Mouse (Mus musculus): ENCODE data around the gene Vax2. TPM values are rescaled to one million over a fixed set of nuclear protein-coding genes. Genes with fewer than 3 reads are reported as not detected.

Vax2 gene
- polyA plus RNA-seq, 2 experiments, result 1.1 to 1.4 TPM

DNA sequence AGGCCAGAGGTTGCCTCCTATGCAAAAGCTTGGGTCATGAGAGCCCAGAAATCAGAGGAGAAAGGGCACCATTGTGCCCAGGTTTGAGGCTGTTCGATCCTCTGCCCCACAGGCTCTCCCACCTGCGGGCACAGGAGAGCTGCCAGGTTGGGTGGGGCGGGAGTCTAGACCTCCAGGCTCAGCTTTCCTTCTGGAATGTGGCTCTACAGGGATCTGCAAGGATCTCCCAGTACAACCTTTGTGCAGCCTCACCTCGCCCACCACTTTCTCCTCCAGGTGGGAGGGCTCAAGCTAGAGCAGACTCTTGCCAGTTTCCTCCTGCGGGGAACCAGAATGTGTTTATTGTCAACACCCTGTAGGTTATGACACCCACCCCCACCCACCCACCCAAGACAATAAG lies 33.5 kb downstream of the Vax2 start:
- H3K27ac ChIP-seq (replicated peaks; ENCODE audit: low read depth, low read length), result no peak overlapping the region
- H3K4me3 ChIP-seq (replicated peaks; ENCODE audit: low read length), result no peak overlapping the region
- WGBS, result 54% methylated on average over 5 of the region's 5 CpGs
- H3K4me1 ChIP-seq (ENCODE audit: control insufficient read depth, insufficient read depth, low read length), result no peaks in the 10 kb centered on the region
- H3K27me3 ChIP-seq (ENCODE audit: control insufficient read depth, insufficient read depth, low read length), result no peaks in the 10 kb centered on the region
- no peaks in the 10 kb centered on the region for H3K9me3 ChIP-seq (ENCODE audit: control insufficient read depth, low read length)
- H3K4me2 ChIP-seq (replicated peaks; ENCODE audit: low read depth, low read length, severe bottlenecking), result no peak overlapping the region
- no peak overlapping the region for H3K9ac ChIP-seq (ENCODE audit: low read depth, low read length, severe bottlenecking)
- DNase-seq (ENCODE audit: low spot score), result no peak
- H3K36me3 ChIP-seq (ENCODE audit: control insufficient read depth, insufficient read depth, low read length), result no peaks in the 10 kb centered on the region
- no peak for ATAC-seq (ENCODE audit: low FRiP score, low read depth)
- no peak for TF ChIP-seq POLR2A (IDR thresholded peaks at IDR 0.05; ENCODE audit: borderline replicate concordance, extremely low read depth, insufficient read depth, insufficient read length)

DNA sequence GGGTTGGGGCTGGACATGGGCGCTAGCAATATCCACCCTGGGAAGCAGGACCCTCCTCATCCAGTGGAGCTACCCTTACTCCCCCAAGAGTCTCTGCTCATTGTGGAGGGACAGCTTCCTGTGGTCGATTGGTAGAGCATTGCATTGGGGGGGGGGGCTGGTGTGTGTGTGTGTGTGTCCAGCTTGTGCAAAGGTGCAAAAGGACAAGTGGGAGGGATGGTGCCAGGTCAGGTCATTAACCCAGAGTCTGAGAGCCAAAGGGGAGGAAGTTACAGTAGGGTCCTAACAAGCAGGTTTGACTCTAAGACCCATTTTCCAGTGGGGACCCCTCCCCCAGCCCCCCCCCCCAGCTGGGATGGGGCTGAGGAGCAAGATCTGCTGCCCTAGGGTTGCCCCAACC lies 34.4 kb downstream of the Vax2 start:
- no peaks in the 10 kb centered on the region for H3K27me3 ChIP-seq (ENCODE audit: control insufficient read depth, insufficient read depth, low read length)
- no peak overlapping the region for H3K4me2 ChIP-seq (replicated peaks; ENCODE audit: low read depth, low read length, severe bottlenecking)
- H3K36me3 ChIP-seq (ENCODE audit: control insufficient read depth, insufficient read depth, low read length), result no peaks in the 10 kb centered on the region
- no peak overlapping the region for H3K9ac ChIP-seq (ENCODE audit: low read depth, low read length, severe bottlenecking)
- H3K4me1 ChIP-seq (ENCODE audit: control insufficient read depth, insufficient read depth, low read length), result no peaks in the 10 kb centered on the region
- no peaks in the 10 kb centered on the region for H3K9me3 ChIP-seq (ENCODE audit: control insufficient read depth, low read length)
- no peak overlapping the region for H3K4me3 ChIP-seq (replicated peaks; ENCODE audit: low read length)
- TF ChIP-seq POLR2A (IDR thresholded peaks at IDR 0.05; ENCODE audit: borderline replicate concordance, extremely low read depth, insufficient read depth, insufficient read length), result no peak
- no peak overlapping the region for H3K27ac ChIP-seq (replicated peaks; ENCODE audit: low read depth, low read length)
- no peak for DNase-seq (ENCODE audit: low spot score)
- ATAC-seq (ENCODE audit: low FRiP score, low read depth), result no peak
- 66% methylated on average over 2 of the region's 2 CpGs for WGBS

DNA sequence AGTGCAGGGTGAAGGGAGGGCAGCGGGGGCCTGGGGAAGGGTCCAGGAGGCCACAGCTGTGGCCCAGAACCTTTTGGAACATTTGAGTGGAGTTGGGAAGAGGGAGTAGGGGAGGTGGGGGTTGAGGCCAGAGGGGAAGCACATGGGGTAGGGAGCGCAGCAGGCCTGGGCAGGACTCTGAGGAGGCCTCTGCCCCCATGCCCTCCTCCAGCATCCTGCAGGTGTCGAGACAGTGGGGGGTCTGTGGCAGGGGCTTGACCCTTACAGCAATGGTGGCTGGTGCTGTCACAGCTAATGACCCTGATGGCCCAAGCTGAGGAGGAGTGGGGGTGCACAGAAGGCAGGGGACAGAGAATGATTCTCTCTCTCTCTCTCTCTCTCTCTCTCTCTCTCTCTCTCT lies 38.2 kb downstream of the Vax2 start:
- no peak for DNase-seq (ENCODE audit: low spot score)
- Histone ChIP-seq H3K9ac (ENCODE audit: low read depth, low read length, severe bottlenecking) (no peak overlapping the region), H3K4me1 (ENCODE audit: control insufficient read depth, insufficient read depth, low read length) (no peaks in the 10 kb centered on the region), H3K4me2 (replicated peaks; ENCODE audit: low read depth, low read length, severe bottlenecking) (no peak overlapping the region), H3K27ac (replicated peaks; ENCODE audit: low read depth, low read length) (no peak overlapping the region), H3K27me3 (ENCODE audit: control insufficient read depth, insufficient read depth, low read length) (no peaks in the 10 kb centered on the region), H3K36me3 (ENCODE audit: control insufficient read depth, insufficient read depth, low read length) (no peaks in the 10 kb centered on the region), H3K9me3 (ENCODE audit: control insufficient read depth, low read length) (no peaks in the 10 kb centered on the region), H3K4me3 (replicated peaks; ENCODE audit: low read length) (no peak overlapping the region)
- ATAC-seq (ENCODE audit: low FRiP score, low read depth), result no peak
- whole genome bisulfite sequencing, result 76% methylated on average over 2 of the region's 3 CpGs
- no peak for TF ChIP-seq POLR2A (IDR thresholded peaks at IDR 0.05; ENCODE audit: borderline replicate concordance, extremely low read depth, insufficient read depth, insufficient read length)

DNA sequence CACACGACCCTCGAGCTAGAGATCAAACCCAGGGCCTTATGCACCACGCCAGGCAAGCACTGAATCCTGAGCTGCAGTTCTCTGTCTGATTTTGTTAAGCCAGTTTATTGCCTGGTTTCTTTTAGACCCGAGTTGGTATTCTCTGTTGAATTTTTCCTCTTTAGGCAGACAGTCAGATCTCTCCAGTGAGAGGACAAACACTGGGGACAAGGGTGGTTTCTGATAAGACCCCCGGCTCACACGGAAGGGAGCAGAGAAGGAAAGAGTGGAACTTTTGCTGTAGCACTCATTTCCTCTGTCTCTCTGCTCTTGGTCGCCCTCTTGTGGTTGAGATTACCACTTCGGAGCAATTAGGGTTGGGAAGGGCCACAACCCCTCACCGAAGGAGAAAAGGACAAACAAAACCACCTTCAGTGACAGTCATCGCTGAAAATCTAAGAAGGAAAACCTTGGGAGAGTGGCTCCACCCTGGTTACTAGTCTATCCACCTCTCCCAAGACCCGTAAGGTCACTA lies 39.2 kb downstream of the Vax2 start:
- H3K4me2 ChIP-seq (replicated peaks; ENCODE audit: low read depth, low read length, severe bottlenecking), result no peak overlapping the region
- DNase-seq (ENCODE audit: low spot score), result peak; percentile 53
- no peak overlapping the region for H3K27ac ChIP-seq (replicated peaks; ENCODE audit: low read depth, low read length)
- no peaks in the 10 kb centered on the region for H3K9me3 ChIP-seq (ENCODE audit: control insufficient read depth, low read length)
- TF ChIP-seq POLR2A (IDR thresholded peaks at IDR 0.05; ENCODE audit: borderline replicate concordance, extremely low read depth, insufficient read depth, insufficient read length), result no peak
- 12% methylated on average over 11 of the region's 11 CpGs for WGBS
- H3K4me1 ChIP-seq (ENCODE audit: control insufficient read depth, insufficient read depth, low read length), result no peaks in the 10 kb centered on the region
- ATAC-seq (ENCODE audit: low FRiP score, low read depth), result 0 out of 2 replicates have a peak, but pooled peaks have one; percentile 30
- no peaks in the 10 kb centered on the region for H3K27me3 ChIP-seq (ENCODE audit: control insufficient read depth, insufficient read depth, low read length)
- H3K4me3 ChIP-seq (replicated peaks; ENCODE audit: low read length), result no peak overlapping the region
- H3K9ac ChIP-seq (ENCODE audit: low read depth, low read length, severe bottlenecking), result peak overlapping the region; percentile 12; the same call in 1 of the 2 replicates
- H3K36me3 ChIP-seq (ENCODE audit: control insufficient read depth, insufficient read depth, low read length), result no peaks in the 10 kb centered on the region

DNA sequence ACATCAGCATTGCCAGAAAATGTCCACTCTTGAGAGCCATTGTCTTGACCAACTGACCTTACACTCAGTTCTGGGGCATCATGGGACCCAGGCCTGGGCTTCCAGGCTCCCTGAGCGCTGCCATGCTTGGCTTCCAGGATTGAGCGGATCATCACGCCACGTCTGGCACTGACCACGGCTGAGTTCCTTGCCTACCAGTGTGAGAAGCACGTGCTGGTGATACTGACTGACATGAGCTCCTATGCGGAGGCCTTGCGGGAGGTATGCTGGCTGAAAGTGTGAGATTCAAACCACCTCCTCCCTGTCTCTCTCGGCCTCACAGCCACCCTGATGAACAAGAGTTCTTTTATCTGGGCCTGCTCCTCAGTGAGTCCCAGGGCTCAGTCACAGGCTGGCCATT lies 45.0 kb downstream of the Vax2 start:
- H3K27me3 ChIP-seq (ENCODE audit: control insufficient read depth, insufficient read depth, low read length), result peaks cover 37% of the 10 kb centered on the region
- H3K4me2 ChIP-seq (replicated peaks; ENCODE audit: low read depth, low read length, severe bottlenecking), result no peak overlapping the region
- ATAC-seq (ENCODE audit: low FRiP score, low read depth) (no peak), DNase-seq (ENCODE audit: low spot score) (no peak)
- TF ChIP-seq POLR2A (IDR thresholded peaks at IDR 0.05; ENCODE audit: borderline replicate concordance, extremely low read depth, insufficient read depth, insufficient read length), result no peak
- H3K4me1 ChIP-seq (ENCODE audit: control insufficient read depth, insufficient read depth, low read length), result no peaks in the 10 kb centered on the region
- no peaks in the 10 kb centered on the region for H3K9me3 ChIP-seq (ENCODE audit: control insufficient read depth, low read length)
- no peak overlapping the region for H3K9ac ChIP-seq (ENCODE audit: low read depth, low read length, severe bottlenecking)
- no peaks in the 10 kb centered on the region for H3K36me3 ChIP-seq (ENCODE audit: control insufficient read depth, insufficient read depth, low read length)
- H3K27ac ChIP-seq (replicated peaks; ENCODE audit: low read depth, low read length), result no peak overlapping the region
- H3K4me3 ChIP-seq (replicated peaks; ENCODE audit: low read length), result no peak overlapping the region
- 73% methylated on average over 9 of the region's 9 CpGs for WGBS

DNA sequence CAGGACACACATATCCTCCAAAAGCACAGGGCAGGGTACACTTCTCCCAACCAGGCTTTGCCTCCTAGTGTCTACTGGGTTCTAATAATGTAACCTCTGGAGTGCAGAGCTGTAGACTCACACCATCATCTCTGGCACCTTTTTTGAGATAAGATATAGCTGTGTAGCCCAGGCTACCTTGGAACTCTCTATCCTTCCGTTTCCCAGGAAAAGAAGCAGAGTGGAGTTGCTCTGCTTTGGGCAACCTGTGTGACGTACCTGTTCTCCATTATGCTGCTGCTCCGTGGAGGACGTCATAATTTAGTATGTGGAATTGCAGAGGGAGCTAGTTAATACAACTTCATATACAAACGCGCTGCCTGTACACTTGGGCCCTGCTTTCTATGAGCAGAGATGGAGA lies 51.3 kb downstream of the Vax2 start, which contains the start of gene Ankrd53:
TSS of gene Ankrd53 (plus strand) at position 301 of the 400 bp plus-strand sequence.
- H3K9me3 ChIP-seq (ENCODE audit: control insufficient read depth, low read length), result no peaks in the 10 kb centered on the region
- H3K4me3 ChIP-seq (replicated peaks; ENCODE audit: low read length), result peak within 1 kb of the TSS; percentile 35
- H3K9ac ChIP-seq (ENCODE audit: low read depth, low read length, severe bottlenecking), result peak within 1 kb of the TSS; percentile 43; the same call in 1 of the 2 replicates
- H3K36me3 ChIP-seq (ENCODE audit: control insufficient read depth, insufficient read depth, low read length), result no peaks in the 10 kb centered on the region; the same call in 1 of the 2 replicates
- peaks cover 5% of the 10 kb centered on the region; the same call in 1 of the 2 replicates for H3K4me1 ChIP-seq (ENCODE audit: control insufficient read depth, insufficient read depth, low read length)
- WGBS, result 17% methylated on average over 6 of the region's 6 CpGs
- peaks cover 45% of the 10 kb centered on the region for H3K27me3 ChIP-seq (ENCODE audit: control insufficient read depth, insufficient read depth, low read length)
- ATAC-seq (ENCODE audit: low FRiP score, low read depth) (no peak), DNase-seq (ENCODE audit: low spot score) (no peak)
- H3K4me2 ChIP-seq (replicated peaks; ENCODE audit: low read depth, low read length, severe bottlenecking), result peak within 1 kb of the TSS; percentile 55
- TF ChIP-seq POLR2A (IDR thresholded peaks at IDR 0.05; ENCODE audit: borderline replicate concordance, extremely low read depth, insufficient read depth, insufficient read length), result no peak
- no peak within 1 kb of the TSS for H3K27ac ChIP-seq (replicated peaks; ENCODE audit: low read depth, low read length)

Measured in limb, embryonic 14.5 days (tissue).